Mouse (Mus musculus) heart, postnatal 0 days (tissue): ENCODE results near the gene Fbxo21.

Experiments
- CTCF ChIP-seq: IDR thresholded peaks from 2 replicates; pipeline ENCODE4 v1.5.1; 2016; ENCODE audit warnings: antibody characterized with exemption, control low read depth, low read depth
- EP300 ChIP-seq: IDR thresholded peaks from 2 replicates; pipeline ENCODE4 v1.6.1; 2016; ENCODE audit warnings: antibody characterized with exemption, low read depth

DNA sequence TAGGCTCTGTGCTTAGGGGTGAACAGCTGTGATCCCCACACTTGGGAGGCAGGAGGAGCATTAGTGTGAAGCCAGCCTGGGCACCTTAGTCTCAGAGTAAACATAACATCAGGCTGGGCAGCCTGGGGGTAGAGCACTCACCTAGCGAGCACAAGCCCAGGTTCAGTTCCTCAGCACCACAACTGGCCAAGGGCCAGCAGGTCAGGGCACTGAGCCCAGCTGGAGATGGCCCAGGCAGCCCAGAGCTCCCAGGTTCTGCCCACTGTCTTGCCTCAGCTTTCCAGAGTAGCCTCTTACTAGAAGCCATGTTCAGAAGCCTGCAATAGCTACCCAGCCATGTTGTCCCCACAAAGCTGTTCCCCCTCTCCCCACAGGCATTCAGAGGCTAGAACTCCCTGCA, 29.2 kb downstream of the Fbxo21 start:
- TF ChIP-seq CTCF (no peak), EP300 (no peak)
